ENCODE assay signal across 31 mouse cellular contexts in the genomic region with DNA sequence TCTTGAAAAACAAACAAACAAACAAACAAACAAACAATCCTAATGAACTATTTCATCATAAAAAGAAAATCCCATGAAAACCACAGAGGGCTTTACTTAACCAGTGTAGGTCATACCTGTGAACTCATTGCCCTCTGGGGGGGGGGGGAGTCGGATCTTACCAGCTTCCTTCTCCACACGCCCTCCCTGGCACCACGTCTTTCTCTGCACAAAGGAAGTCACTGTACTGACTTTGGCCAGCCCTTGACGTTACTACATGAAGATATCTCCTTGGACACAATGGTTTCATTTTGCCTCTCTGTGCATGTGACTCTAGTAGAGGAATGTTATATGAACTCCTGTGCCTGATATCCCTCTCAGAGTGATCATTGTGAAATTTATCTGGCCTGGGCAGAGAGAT. TPM values are rescaled to one million over a fixed set of nuclear protein-coding genes. Genes with fewer than 3 reads are reported as not detected.
DNase-seq lines count a peak whose midpoint lies in the region; ATAC-seq and TF ChIP-seq lines count a peak whose summit lies in the region.
"Had no signal": no experiment of that assay in that cellular context is flagged by ENCODE, and none has a peak within 500 bp of the region (broad histone marks: within the 10 kb centered on the region; RNA-seq: fewer than 3 reads in every experiment).

No protein-coding gene starts in this region.

- peaks cover 27% of the 10 kb centered on the region for H3K27me3 ChIP-seq in lung, embryonic 14.5 days (ENCODE audit: insufficient read depth, low read length)

- H3K36me3 ChIP-seq in lung, embryonic 14.5 days (ENCODE audit: insufficient read depth) = no peaks in the 10 kb centered on the region
- H3K36me3 ChIP-seq: embryonic facial prominence, embryonic 13.5 days; heart, embryonic 12.5 days; heart, embryonic 15.5 days had no signal

- DNase-seq in lung, embryonic 14.5 days = peak; percentile 7
- no peak for DNase-seq in lung, postnatal 25 days (ENCODE audit: low spot score)
- DNase-seq in fibroblast of lung, adult 2 months (ENCODE audit: low read depth) = peak; percentile 17
- peak; percentile 76 for DNase-seq in testis, postnatal 14 days (ENCODE audit: low spot score)
- DNase-seq in kidney, postnatal 25 days = no peak
- no peak for DNase-seq in ovary, postnatal 10 days (ENCODE audit: low spot score)
- DNase-seq: adrenal gland, postnatal 10 days; adrenal gland, postnatal 36 days; cerebellum, adult 11 months; cerebellum, adult 2 months; cerebellum, adult 9-11 months; cerebellum, postnatal 25 days; forebrain, postnatal 0 days; gastrocnemius, adult 2 months; gastrocnemius, postnatal 14 days; heart, adult 18-20 months; heart, postnatal 10 days; heart, postnatal 36 days had no signal

- WGBS in lung, embryonic 14.5 days = 46% methylated on average over 4 of the region's 4 CpGs

- H3K27ac ChIP-seq in lung, embryonic 14.5 days (ENCODE audit: low read depth) = no peak overlapping the region
- H3K27ac ChIP-seq: embryonic facial prominence, embryonic 13.5 days; gastrocnemius, adult 2 months; heart, embryonic 15.5 days; hindbrain, embryonic 14.5 days had no signal

- no peaks in the 10 kb centered on the region for H3K9me3 ChIP-seq in lung, embryonic 14.5 days (ENCODE audit: low read depth, low read length)
- H3K9me3 ChIP-seq: embryonic facial prominence, embryonic 13.5 days; heart, embryonic 12.5 days; heart, embryonic 15.5 days had no signal

- H3K4me2 ChIP-seq in lung, embryonic 14.5 days = no peak overlapping the region
- H3K4me2 ChIP-seq: embryonic facial prominence, embryonic 13.5 days; heart, embryonic 12.5 days; heart, embryonic 15.5 days; hindbrain, embryonic 14.5 days had no signal

- no peak for TF ChIP-seq CTCF in lung, embryonic 14.5 days (IDR thresholded peaks at IDR 0.05; ENCODE audit: low read depth)

- H3K4me3 ChIP-seq in lung, embryonic 14.5 days (ENCODE audit: low read depth, low read length) = no peak overlapping the region
- H3K4me3 ChIP-seq: embryonic facial prominence, embryonic 13.5 days; gastrocnemius, adult 2 months; heart, embryonic 12.5 days; heart, embryonic 15.5 days had no signal

- no peak for ATAC-seq in lung, embryonic 14.5 days (ENCODE audit: insufficient read depth)
- ATAC-seq: activated CD4-positive, CD25-positive, alpha-beta regulatory T cell, adult 4 months; CD4-positive, CD25-positive, alpha-beta regulatory T cell, adult 4 months; forebrain, embryonic 14.5 days; forebrain, postnatal 0 days; intestine, postnatal 0 days had no signal

- no peak overlapping the region for H3K9ac ChIP-seq in lung, embryonic 14.5 days
- H3K9ac ChIP-seq: embryonic facial prominence, embryonic 13.5 days; forebrain, postnatal 0 days; heart, embryonic 12.5 days; heart, embryonic 15.5 days; hindbrain, embryonic 14.5 days had no signal

- no peaks in the 10 kb centered on the region for H3K4me1 ChIP-seq in lung, embryonic 14.5 days (ENCODE audit: insufficient read depth)

RNA-seq across cellular contexts. Expression of gene Acp7, which starts 3.0 kb away (rescaled TPM):
- not detected in 2 replicates for polyA plus RNA-seq in lung, embryonic 14.5 days (2014; fragmentation: Nextera tagmentation; extraction: Ambion mirVana)
- polyA plus RNA-seq: activated CD4-positive, CD25-positive, alpha-beta regulatory T cell, adult 4 months; C2C12; CD4-positive, CD25-positive, alpha-beta regulatory T cell, adult 4 months; embryonic facial prominence, embryonic 13.5 days; forebrain, embryonic 11.5 days; forebrain, embryonic 14.5 days; gonadal fat pad, adult 2 months; heart, embryonic 12.5 days; heart, embryonic 15.5 days; hindbrain, embryonic 11.5 days; intestine, embryonic 14.5 days; intestine, postnatal 0 days had no signal

RNA-seq across cellular contexts. Expression of gene Pak4, which starts 36.1 kb away (rescaled TPM):
- polyA plus RNA-seq in lung, embryonic 14.5 days (2014; fragmentation: Nextera tagmentation; extraction: Ambion mirVana) = 46.2 and 52.5 TPM in 2 replicates

RNA-seq across cellular contexts. Expression of gene Samd4b, which starts 36.2 kb away (rescaled TPM):
- 27.9 and 34.0 TPM in 2 replicates for polyA plus RNA-seq in lung, embryonic 14.5 days (2014; fragmentation: Nextera tagmentation; extraction: Ambion mirVana)

RNA-seq across cellular contexts. Expression of gene Fbxo27, which starts 58.5 kb away (rescaled TPM):
- polyA plus RNA-seq in lung, embryonic 14.5 days (2014; fragmentation: Nextera tagmentation; extraction: Ambion mirVana) = 6.8 and 6.9 TPM in 2 replicates

Comparison
In these comparisons a context has a peak if more than half of its experiments do, and no peak if none do; other contexts are left out.
1. DNase-seq: peak in lung, embryonic 14.5 days (single experiment), fibroblast of lung, adult 2 months (single experiment) and testis, postnatal 14 days (single experiment); none in lung, postnatal 25 days (single experiment), kidney, postnatal 25 days (0 of 2) and ovary, postnatal 10 days (single experiment).